Mouse (Mus musculus) heart, adult 2 months (tissue): ENCODE results near the gene Dynlrb1.

Experiments
- CTCF ChIP-seq: fragments of 200-600 bp; IDR thresholded peaks from 2 replicates; pipeline ENCODE4 v1.8.1; 2022; ENCODE audit warnings: antibody characterized with exemption, mild to moderate bottlenecking, moderate library complexity
- EP300 ChIP-seq: fragments of 200-500 bp; IDR thresholded peaks from 2 replicates; pipeline ENCODE4 v1.6.1; 2011; ENCODE audit warnings: low read depth, low read length, control low read depth; ENCODE audit not compliant: insufficient read depth
- POLR2A ChIP-seq: fragments of 200-500 bp; IDR thresholded peaks from 2 replicates; pipeline ENCODE4 v1.6.1; 2011; ENCODE audit warnings: mild to moderate bottlenecking, low read depth, low read length, control low read depth; ENCODE audit not compliant: insufficient read depth

DNA sequence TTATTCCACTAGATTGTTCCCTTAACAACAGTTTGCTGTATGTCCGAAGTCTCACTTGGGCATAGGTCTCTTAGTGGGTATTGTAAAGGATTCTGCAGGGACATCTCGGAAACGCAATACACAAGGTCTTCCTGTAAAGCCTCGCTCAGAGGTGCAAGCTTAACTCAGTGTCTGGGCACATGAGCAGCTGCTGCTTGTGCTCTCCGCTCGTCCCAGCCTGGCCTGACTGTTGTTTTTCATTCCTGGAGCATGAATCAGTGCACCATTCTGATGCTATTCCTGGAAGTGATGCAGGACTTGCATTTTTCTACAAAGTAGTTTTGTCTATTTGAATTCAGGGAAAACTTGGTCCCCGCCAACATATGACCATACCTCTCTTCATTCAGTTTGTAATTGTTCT, 11.6 kb upstream of the Dynlrb1 start:
- TF ChIP-seq CTCF (no peak), POLR2A (peak; percentile 33; the same call in 1 of the 2 replicates), EP300 (peak; percentile 54; the same call in 1 of the 2 replicates)
